Mouse (Mus musculus): ENCODE measurements around the gene Olfr99.
"Not testable (repeated sequence)": the region's sequence is repeated elsewhere in the genome, so short reads cannot be mapped to it uniquely, and the experiment has no call there.

Olfr99 gene

DNA sequence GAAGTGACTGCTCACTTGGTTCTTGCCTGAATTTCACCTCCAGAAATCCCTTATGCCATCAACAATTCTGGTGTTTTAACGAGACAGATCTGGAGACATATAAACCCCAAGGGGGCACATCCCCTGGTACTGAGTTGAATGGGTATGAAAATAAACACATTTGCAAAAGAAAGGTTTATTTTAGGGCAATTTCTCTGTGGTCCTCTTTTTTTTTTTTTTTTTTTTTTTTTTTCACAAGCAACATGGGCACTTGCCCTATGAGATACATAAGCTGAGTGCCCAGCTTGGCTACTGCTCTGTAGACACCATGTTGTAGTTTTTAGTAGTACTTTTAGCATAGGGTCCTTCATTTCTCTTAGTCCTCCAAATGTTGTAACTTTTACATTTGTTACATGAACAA, at the start of gene Olfr99:
Gene Olfr99, minus strand, starts transcription at position 101 of the 400 bp plus-strand sequence.
- no peak for DNase-seq (ENCODE audit: low read depth, low spot score)

DNA sequence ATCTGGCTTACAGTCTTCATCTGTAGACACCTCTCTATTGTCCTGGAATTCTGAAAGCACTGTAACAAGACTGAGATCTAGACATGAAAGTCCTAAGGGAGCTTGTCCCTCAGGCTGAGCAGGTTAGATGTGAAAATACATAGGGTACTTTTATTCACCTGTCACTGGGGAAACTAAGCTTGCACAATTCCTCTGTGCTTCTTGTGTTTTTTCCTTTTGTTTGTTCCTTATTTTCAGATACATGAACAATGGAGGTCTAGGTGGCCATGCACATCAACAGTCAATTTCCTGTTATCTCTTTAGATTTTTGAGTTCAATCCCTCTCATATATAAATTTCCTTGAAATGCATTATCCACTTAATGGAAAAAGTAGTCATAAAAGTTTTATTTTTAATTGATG, 33.7 kb upstream of the Olfr99 start, which contains the start of gene Olfr102:
Gene Olfr102, minus strand, starts transcription at position 101 of the 400 bp plus-strand sequence.
- no peak for DNase-seq (ENCODE audit: low read depth, low spot score)

- no peak for DNase-seq (ENCODE audit: low read depth, low spot score)
Observed at GRCm38 (mm10) chr17:37310146-37310699, 27.0 kb upstream of the Olfr99 start.

DNA sequence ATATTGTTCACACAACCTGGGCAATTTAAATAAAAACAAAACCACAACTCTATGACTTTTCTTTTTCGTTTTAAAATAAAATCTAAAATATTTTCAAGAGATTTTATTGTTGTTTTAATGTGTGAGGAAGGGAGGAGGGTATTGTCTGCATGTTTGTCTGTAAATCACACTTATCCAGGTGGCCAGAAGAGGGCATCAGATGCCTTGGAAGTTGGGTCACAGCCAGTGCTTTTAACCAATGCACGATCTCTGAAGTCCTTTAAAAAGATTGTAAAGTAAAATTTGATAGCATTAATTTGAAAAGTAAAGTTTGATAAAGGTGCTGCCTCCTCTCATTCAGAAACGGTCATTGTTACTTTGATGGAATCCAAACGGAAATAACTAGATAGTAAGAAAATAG, 25.2 kb upstream of the Olfr99 start:
- peak; percentile 49 for DNase-seq (ENCODE audit: low read depth, low spot score)

- no peak for DNase-seq (ENCODE audit: low read depth, low spot score)
Observed at GRCm38 (mm10) chr17:37304213-37304612, 21.0 kb upstream of the Olfr99 start, which contains the start of gene Olfr101. Gene Olfr101, minus strand, starts transcription at chr17:37304313.

- peak; percentile 34 for DNase-seq (ENCODE audit: low read depth, low spot score)
Observed at GRCm38 (mm10) chr17:37280331-37280730, 2.9 kb downstream of the Olfr99 start.

DNA sequence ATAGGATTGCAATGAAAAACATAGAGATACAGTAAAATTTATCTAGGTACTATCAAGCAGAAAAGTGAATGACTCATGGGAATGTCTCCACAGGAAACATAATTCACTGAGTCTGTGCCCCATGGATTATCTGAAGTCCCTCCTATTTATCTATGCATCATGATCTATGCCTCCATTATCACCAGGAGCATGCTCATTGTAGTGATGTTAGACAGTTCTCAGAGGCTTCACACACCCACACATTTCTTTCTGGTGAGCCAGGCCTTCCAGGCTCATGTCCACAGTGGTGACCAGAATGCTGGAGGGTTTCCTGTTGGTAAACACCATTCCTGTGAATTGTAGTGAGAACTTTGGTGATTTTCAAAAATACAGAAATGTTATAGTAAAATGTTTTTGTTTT, 6.7 kb downstream of the Olfr99 start:
- peak; percentile 64 for DNase-seq (ENCODE audit: low read depth, low spot score)

DNA sequence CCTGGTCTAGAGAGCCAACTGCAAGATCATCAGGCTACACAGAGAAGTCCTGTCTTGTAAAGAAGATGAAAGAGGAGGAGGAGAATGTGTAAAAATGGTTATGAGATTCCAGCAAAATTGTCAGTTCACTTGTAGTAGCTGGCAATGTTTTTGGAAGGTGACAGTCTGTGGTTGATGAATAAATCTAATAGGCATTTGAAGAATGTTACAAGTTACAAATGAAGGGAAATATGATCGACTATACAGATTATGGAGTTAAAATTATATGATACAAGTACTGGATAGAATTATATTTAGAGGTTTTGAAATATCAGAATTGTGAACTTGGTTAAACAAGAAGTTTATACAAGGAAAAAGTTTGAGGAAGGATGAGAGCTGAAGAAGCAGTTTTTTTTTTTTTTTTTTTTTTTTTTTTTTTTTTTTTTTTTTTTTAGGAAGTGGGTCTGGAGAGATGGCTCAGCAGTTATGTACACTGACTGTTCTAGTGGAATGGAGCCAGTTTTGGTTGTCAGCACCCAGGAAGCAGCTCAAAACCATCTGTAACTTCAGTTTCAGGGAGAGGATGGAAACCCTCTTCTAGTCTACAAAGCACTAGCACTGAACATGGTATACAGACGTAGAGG, 7.5 kb downstream of the Olfr99 start:
- DNase-seq (ENCODE audit: low read depth, low spot score), result peak; percentile 87

DNA sequence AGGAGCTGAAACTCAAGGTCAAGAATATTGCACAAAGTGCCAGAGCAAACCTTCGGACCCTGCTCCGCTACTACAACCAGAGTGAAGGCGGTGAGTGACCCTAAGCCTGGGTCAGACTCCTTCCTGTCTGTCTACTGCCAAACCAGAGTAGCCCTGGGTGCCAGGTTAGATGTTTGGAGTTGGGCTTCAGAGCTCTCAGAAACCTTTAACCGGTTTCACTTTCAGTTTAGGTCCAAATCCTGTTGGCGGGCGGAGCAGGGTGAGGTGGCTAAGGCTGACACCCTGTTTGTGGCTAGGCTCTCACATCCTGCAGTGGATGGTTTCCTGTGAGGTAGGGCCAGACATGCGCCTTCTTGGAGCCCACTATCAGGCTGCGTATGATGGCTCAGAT, 12.6 kb downstream of the Olfr99 start:
- DNase-seq (ENCODE audit: low read depth, low spot score), result peak; percentile 81

GRCm38 (mm10) chr17:37270058-37270701, 13.1 kb downstream of the Olfr99 start, which contains the start of gene H2-M3:
Gene H2-M3, plus strand, starts transcription at chr17:37270220.
- DNase-seq (ENCODE audit: low read depth, low spot score), result peak; percentile 98

GRCm38 (mm10) chr17:37263626-37264025, 19.6 kb downstream of the Olfr99 start, which contains the start of gene Olfr98:
Gene Olfr98, minus strand, starts transcription at chr17:37263749.
- DNase-seq (ENCODE audit: low read depth, low spot score), result no peak

DNA sequence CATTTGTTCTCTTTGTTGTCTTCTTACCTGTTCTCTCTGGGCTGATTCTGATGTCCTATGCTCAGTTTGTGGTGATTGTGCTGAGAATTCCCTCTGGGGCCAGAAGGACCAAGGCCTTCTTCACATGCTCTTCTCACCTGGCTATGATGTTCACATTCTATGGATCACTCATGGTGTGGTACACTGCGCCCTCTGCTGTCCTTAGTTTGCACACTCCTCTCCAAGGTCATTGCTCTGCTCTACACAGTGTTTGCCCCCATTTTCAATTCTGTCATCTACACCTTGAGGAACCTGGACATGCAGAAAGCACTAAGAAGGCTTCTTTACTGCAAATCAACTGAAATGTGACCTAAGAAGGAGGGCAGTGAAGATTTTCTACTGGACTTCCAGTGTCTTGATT, 32.7 kb downstream of the Olfr99 start:
- peak; percentile 59 for DNase-seq (ENCODE audit: low read depth, low spot score)

GRCm38 (mm10) chr17:37249460-37249859, 33.8 kb downstream of the Olfr99 start:
- DNase-seq (ENCODE audit: low read depth, low spot score), result peak; percentile 73

DNA sequence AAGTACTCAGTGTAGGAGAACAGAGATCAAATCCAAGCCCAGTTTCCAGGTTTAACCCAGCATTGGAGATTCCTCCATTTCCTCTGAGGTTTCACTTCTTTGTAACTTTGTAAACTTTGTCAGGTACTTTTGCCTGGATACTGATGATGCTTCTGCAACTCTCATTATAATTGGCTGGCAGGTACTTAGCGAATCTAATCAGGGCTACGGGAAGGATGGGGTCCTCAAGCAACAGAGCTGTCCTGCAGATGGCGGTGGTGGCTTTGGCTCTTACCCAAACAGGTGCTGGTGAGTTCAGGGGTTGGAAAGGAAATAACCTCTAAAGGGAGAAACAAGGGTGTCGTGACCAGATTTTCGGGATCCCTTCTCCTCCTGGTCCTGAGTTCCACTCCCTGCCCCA, 36.5 kb downstream of the Olfr99 start:
- peak; percentile 60 for DNase-seq (ENCODE audit: low read depth, low spot score)

- no peak for DNase-seq (ENCODE audit: low read depth, low spot score)
Observed at GRCm38 (mm10) chr17:37242198-37242597, 41.1 kb downstream of the Olfr99 start.

- DNase-seq (ENCODE audit: low read depth, low spot score), result not testable (repeated sequence)
Observed at GRCm38 (mm10) chr17:37237230-37237629, 46.0 kb downstream of the Olfr99 start, which contains the start of gene Olfr97. Gene Olfr97, minus strand, starts transcription at chr17:37237330.
